Mouse (Mus musculus) C2C12 (cell line): ENCODE measurements around the gene Ctnnd2. TPM values are rescaled to one million over a fixed set of nuclear protein-coding genes. Genes with fewer than 3 reads are reported as not detected.

ENCODE experiments used
- H3K27me3 ChIP-seq: one replicate; pipeline ENCODE4 v1.6.1; 2011; ENCODE audit not compliant: control insufficient read depth, insufficient read depth, insufficient read length
- H3K36me3 ChIP-seq: one replicate; pipeline ENCODE4 v1.6.1; 2011; ENCODE audit not compliant: control insufficient read depth, insufficient read depth
- H3K4me3 ChIP-seq: one replicate; pipeline ENCODE4 v1.5.1; 2011; ENCODE audit warnings: mild to moderate bottlenecking, control low read depth; ENCODE audit not compliant: poor library complexity, insufficient read depth, severe bottlenecking
- H3K79me2 ChIP-seq: one replicate; pipeline ENCODE4 v1.6.1; 2011; ENCODE audit not compliant: control insufficient read depth, insufficient read depth
- H3K79me3 ChIP-seq: one replicate; pipeline ENCODE4 v1.6.1; 2011; ENCODE audit warnings: low read depth, control low read depth
- H3ac ChIP-seq: one replicate; pipeline ENCODE3; 2011; ENCODE audit warnings: low read depth; ENCODE audit not compliant: control insufficient read depth, insufficient read length
- CEBPB ChIP-seq: IDR thresholded peaks from one replicate; pipeline ENCODE4 v1.6.1; 2011; ENCODE audit warnings: low read depth, mild to moderate bottlenecking, control low read depth, moderate library complexity
- CTCF ChIP-seq: IDR thresholded peaks from one replicate; pipeline ENCODE4 v1.5.1; 2011; ENCODE audit not compliant: control insufficient read depth, insufficient read depth, insufficient read length
- FOSL1 ChIP-seq: IDR thresholded peaks from one replicate; pipeline ENCODE4 v1.8.0; 2011; ENCODE audit warnings: mild to moderate bottlenecking, low read length; ENCODE audit not compliant: poor library complexity, insufficient read depth, severe bottlenecking
- MAX ChIP-seq: IDR thresholded peaks from one replicate; pipeline ENCODE4 v1.6.1; 2011; ENCODE audit warnings: mild to moderate bottlenecking, control low read depth
- MYOD1 ChIP-seq: IDR thresholded peaks from one replicate; pipeline ENCODE4 v1.6.1; 2011; ENCODE audit warnings: low read depth; ENCODE audit not compliant: control insufficient read depth, insufficient read length
- MYOG ChIP-seq: IDR thresholded peaks from one replicate; pipeline ENCODE4 v1.6.1; 2011; ENCODE audit not compliant: control insufficient read depth, insufficient read length; ENCODE audit errors: extremely low read depth
- USF1 ChIP-seq: IDR thresholded peaks from one replicate; pipeline ENCODE4 v1.6.1; 2011; ENCODE audit warnings: low read depth, mild to moderate bottlenecking, control low read depth, moderate library complexity
- polyA plus RNA-seq: library from polyadenylated mRNA; unstranded; fragments of >200 nt; fragmentation: generic; extraction: Trizol; gene quantifications from one replicate; pipeline ENCODE4 v1.2.1, GENCODE M21; 2012; ENCODE audit warnings: missing spikeins

Gene Ctnnd2
- polyA plus RNA-seq, 1 experiment = 0.07 TPM

- H3K4me3 ChIP-seq = no peak overlapping the region
- no peaks in the 10 kb centered on the region for H3K27me3 ChIP-seq
- no peak overlapping the region for H3ac ChIP-seq
- no peaks in the 10 kb centered on the region for H3K79me3 ChIP-seq
- no peaks in the 10 kb centered on the region for H3K79me2 ChIP-seq
- no peaks in the 10 kb centered on the region for H3K36me3 ChIP-seq
- TF ChIP-seq MAX (no peak), MYOD1 (no peak), USF1 (no peak), FOSL1 (no peak), CEBPB (no peak), MYOG (no peak)
Measured at GRCm38 (mm10) chr15:30655433-30655832, 483.0 kb downstream of the Ctnnd2 start.

GRCm38 (mm10) chr15:30657588-30657987, 485.2 kb downstream of the Ctnnd2 start:
- Histone ChIP-seq H3ac (no peak overlapping the region), H3K27me3 (no peaks in the 10 kb centered on the region), H3K4me3 (no peak overlapping the region), H3K79me3 (no peaks in the 10 kb centered on the region), H3K79me2 (no peaks in the 10 kb centered on the region), H3K36me3 (no peaks in the 10 kb centered on the region)
- TF ChIP-seq MYOD1 (no peak), CTCF (no peak), USF1 (no peak)

GRCm38 (mm10) chr15:30660539-30661149, 488.3 kb downstream of the Ctnnd2 start:
- no peak for TF ChIP-seq CTCF
- no peak for TF ChIP-seq MAX
- Histone ChIP-seq H3ac (no peak overlapping the region), H3K36me3 (no peaks in the 10 kb centered on the region), H3K4me3 (no peak overlapping the region), H3K79me2 (no peaks in the 10 kb centered on the region), H3K79me3 (no peaks in the 10 kb centered on the region), H3K27me3 (no peaks in the 10 kb centered on the region)

GRCm38 (mm10) chr15:30661689-30662422, 489.5 kb downstream of the Ctnnd2 start:
- Histone ChIP-seq H3K79me2 (no peaks in the 10 kb centered on the region), H3K36me3 (no peaks in the 10 kb centered on the region)
- TF ChIP-seq USF1 = no peak
- no peak for TF ChIP-seq MYOG
- no peak for TF ChIP-seq MYOD1
- TF ChIP-seq CTCF = no peak
- TF ChIP-seq FOSL1 = no peak
- no peak for TF ChIP-seq CEBPB
- no peak for TF ChIP-seq MAX

GRCm38 (mm10) chr15:30667819-30668587, 495.6 kb downstream of the Ctnnd2 start:
- Histone ChIP-seq H3K79me2 (no peaks in the 10 kb centered on the region), H3K36me3 (no peaks in the 10 kb centered on the region), H3ac (no peak overlapping the region), H3K79me3 (no peaks in the 10 kb centered on the region), H3K27me3 (peaks cover 7% of the 10 kb centered on the region), H3K4me3 (no peak overlapping the region)
- TF ChIP-seq MYOD1 (no peak), FOSL1 (no peak)

More at GRCm38 (mm10) chr15:30661689-30662422, 489.5 kb downstream of the Ctnnd2 start:
- H3K79me3 ChIP-seq = no peaks in the 10 kb centered on the region
- H3ac ChIP-seq = no peak overlapping the region
- no peak overlapping the region for H3K4me3 ChIP-seq
- no peaks in the 10 kb centered on the region for H3K27me3 ChIP-seq

GRCm38 (mm10) chr15:30681939-30682338, 509.5 kb downstream of the Ctnnd2 start:
- no peak for TF ChIP-seq MYOD1
- no peak for TF ChIP-seq MAX
- TF ChIP-seq CTCF = no peak
- TF ChIP-seq USF1 = no peak
- no peak for TF ChIP-seq MYOG
- TF ChIP-seq CEBPB = no peak
- no peak for TF ChIP-seq FOSL1
- no peak overlapping the region for H3K4me3 ChIP-seq
- no peaks in the 10 kb centered on the region for H3K27me3 ChIP-seq
- no peaks in the 10 kb centered on the region for H3K36me3 ChIP-seq
- no peaks in the 10 kb centered on the region for H3K79me2 ChIP-seq
- no peaks in the 10 kb centered on the region for H3K79me3 ChIP-seq
- H3ac ChIP-seq = no peak overlapping the region
